Mouse (Mus musculus) heart, postnatal 0 days (tissue): ENCODE measurements at regions not wholly inside any gene's neighbourhood (a gene's known extent, or its start where the extent isn't known, plus 50 kb on each side); places are given as distances from the start of the nearest gene placed in this dataset.

Experiments
- ATAC-seq: fragments of 200-750 bp; cut with Nextera tagmentation; 2 replicates; pipeline ENCODE4 v1.8.0; 2017; ENCODE audit warnings: low read depth, moderate number of reproducible peaks, moderate library complexity; ENCODE audit not compliant: insufficient read depth
- DNase-seq: peaks from one replicate; pipeline ENCODE4 v3.0.0-alpha.2; 2016; ENCODE audit warnings: low spot score
- H3K27ac ChIP-seq: fragments of 300-500 bp; sonication (generic); 2 replicates; pipeline ENCODE4 v1.5.1; 2014; ENCODE audit warnings: low read depth, mild to moderate bottlenecking
- H3K27me3 ChIP-seq: fragments of 300-500 bp; sonication (generic); 2 replicates; pipeline ENCODE4 v1.6.1; 2014; ENCODE audit warnings: low read length, mixed read lengths; ENCODE audit not compliant: control insufficient read depth, insufficient read depth
- H3K36me3 ChIP-seq: fragments of 300-500 bp; sonication (generic); replicated peaks from 2 replicates; pipeline ENCODE4 v1.6.1; 2014; ENCODE audit warnings: low read length, mixed read lengths; ENCODE audit not compliant: control insufficient read depth, insufficient read depth
- H3K4me1 ChIP-seq: fragments of 300-500 bp; sonication (generic); 2 replicates; pipeline ENCODE4 v1.6.1; 2014; ENCODE audit warnings: antibody characterized with exemption; ENCODE audit not compliant: control insufficient read depth, insufficient read depth
- H3K4me2 ChIP-seq: fragments of 300-500 bp; sonication (generic); 2 replicates; pipeline ENCODE4 v1.6.1; 2014; ENCODE audit warnings: low read depth, mild to moderate bottlenecking, low read length, moderate library complexity
- H3K4me3 ChIP-seq: fragments of 300-500 bp; sonication (generic); 2 replicates; pipeline ENCODE4 v1.5.1; 2014; ENCODE audit warnings: low read depth, low read length
- H3K9ac ChIP-seq: fragments of 300-500 bp; sonication (generic); replicated peaks from 2 replicates; pipeline ENCODE4 v1.6.1; 2014; ENCODE audit warnings: low read depth, low read length, mixed read lengths
- H3K9me3 ChIP-seq: fragments of 300-500 bp; sonication (generic); replicated peaks from 2 replicates; pipeline ENCODE4 v1.6.1; 2016; ENCODE audit warnings: low read length; ENCODE audit not compliant: control insufficient read depth
- CTCF ChIP-seq: IDR thresholded peaks from 2 replicates; pipeline ENCODE4 v1.5.1; 2016; ENCODE audit warnings: antibody characterized with exemption, control low read depth, low read depth
- EP300 ChIP-seq: IDR thresholded peaks from 2 replicates; pipeline ENCODE4 v1.6.1; 2016; ENCODE audit warnings: antibody characterized with exemption, low read depth
- WGBS: fragments of 180-500 bp; shearing (Covaris S2); extraction: QIAGEN DNeasy Blood & Tissue Kit; methylation state at CpG from one replicate; pipeline ENCODE4 v1.1.7; 2014; 5-methylcytosine and 5-hydroxymethylcytosine counted together

GRCm38 (mm10) chr3:120019826-120020683, 235.8 kb upstream of the Ptbp2 start:
- WGBS, result 85% methylated on average over 10 of the region's 10 CpGs
- DNase-seq, result no peak
- Histone ChIP-seq H3K36me3 (no peaks in the 10 kb centered on the region), H3K9ac (no peak overlapping the region), H3K4me2 (no peak overlapping the region), H3K27me3 (no peaks in the 10 kb centered on the region), H3K4me3 (no peak overlapping the region), H3K27ac (no peak overlapping the region), H3K9me3 (no peaks in the 10 kb centered on the region), H3K4me1 (no peaks in the 10 kb centered on the region)
- ATAC-seq, result no peak
- no peak for TF ChIP-seq CTCF
- no peak for TF ChIP-seq EP300

GRCm38 (mm10) chr3:120015376-120015775, 231.1 kb upstream of the Ptbp2 start:
- H3K9ac ChIP-seq, result no peak overlapping the region
- TF ChIP-seq CTCF (no peak), EP300 (no peak)
- H3K36me3 ChIP-seq, result no peaks in the 10 kb centered on the region
- H3K9me3 ChIP-seq, result no peaks in the 10 kb centered on the region
- H3K4me2 ChIP-seq, result no peak overlapping the region
- no peak for ATAC-seq
- DNase-seq, result no peak
- no peak overlapping the region for H3K27ac ChIP-seq
- H3K27me3 ChIP-seq, result no peaks in the 10 kb centered on the region
- H3K4me3 ChIP-seq, result no peak overlapping the region
- WGBS, result 79% methylated on average over 7 of the region's 7 CpGs
- H3K4me1 ChIP-seq, result no peaks in the 10 kb centered on the region

- Histone ChIP-seq H3K36me3 (no peaks in the 10 kb centered on the region), H3K4me1 (no peaks in the 10 kb centered on the region), H3K9me3 (no peaks in the 10 kb centered on the region), H3K27ac (no peak overlapping the region), H3K9ac (no peak overlapping the region), H3K4me3 (no peak overlapping the region), H3K27me3 (no peaks in the 10 kb centered on the region), H3K4me2 (no peak overlapping the region)
- no peak for ATAC-seq
- no peak for DNase-seq
- TF ChIP-seq EP300 (no peak), CTCF (no peak)
- WGBS, result 31% methylated on average over 3 of the region's 3 CpGs
Measured at GRCm38 (mm10) chr3:120011861-120012260, 227.6 kb upstream of the Ptbp2 start.

- no peaks in the 10 kb centered on the region for H3K9me3 ChIP-seq
- ATAC-seq, result no peak
- WGBS, result 80% methylated on average over 3 of the region's 3 CpGs
- no peak for DNase-seq
- no peak overlapping the region for H3K27ac ChIP-seq
- no peak overlapping the region for H3K4me3 ChIP-seq
- no peak for TF ChIP-seq EP300
- no peak for TF ChIP-seq CTCF
- H3K4me2 ChIP-seq, result no peak overlapping the region
- H3K27me3 ChIP-seq, result no peaks in the 10 kb centered on the region
- H3K36me3 ChIP-seq, result no peaks in the 10 kb centered on the region
- no peaks in the 10 kb centered on the region for H3K4me1 ChIP-seq
- H3K9ac ChIP-seq, result no peak overlapping the region
Measured at GRCm38 (mm10) chr3:120008110-120008509, 223.8 kb upstream of the Ptbp2 start.

GRCm38 (mm10) chr3:120004588-120004987, 220.3 kb upstream of the Ptbp2 start:
- Histone ChIP-seq H3K27ac (no peak overlapping the region), H3K4me1 (no peaks in the 10 kb centered on the region), H3K36me3 (no peaks in the 10 kb centered on the region), H3K27me3 (no peaks in the 10 kb centered on the region), H3K9me3 (no peaks in the 10 kb centered on the region), H3K4me3 (no peak overlapping the region), H3K4me2 (no peak overlapping the region), H3K9ac (no peak overlapping the region)
- 92% methylated on average over 3 of the region's 3 CpGs for WGBS
- DNase-seq (no peak), ATAC-seq (no peak)
- no peak for TF ChIP-seq EP300
- no peak for TF ChIP-seq CTCF

- Histone ChIP-seq H3K9ac (no peak overlapping the region), H3K36me3 (no peaks in the 10 kb centered on the region), H3K4me1 (no peaks in the 10 kb centered on the region), H3K9me3 (no peaks in the 10 kb centered on the region), H3K27ac (no peak overlapping the region), H3K4me3 (no peak overlapping the region), H3K4me2 (no peak overlapping the region), H3K27me3 (no peaks in the 10 kb centered on the region)
- no peak for DNase-seq
- ATAC-seq, result no peak
- TF ChIP-seq CTCF, result no peak
- TF ChIP-seq EP300, result no peak
- 86% methylated on average over 5 of the region's 5 CpGs for WGBS
Measured at GRCm38 (mm10) chr3:120000281-120000680, 216.0 kb upstream of the Ptbp2 start.
